Mouse (Mus musculus) Muller cell, postnatal 12 days (primary cell): Measurements from ENCODE around the gene Hnrnpdl.

Experiments used
- DNase-seq: peaks from one replicate; pipeline ENCODE4 v3.0.0-alpha.2; 2015; ENCODE audit errors: inconsistent ontology term

Gene Hnrnpdl

DNA sequence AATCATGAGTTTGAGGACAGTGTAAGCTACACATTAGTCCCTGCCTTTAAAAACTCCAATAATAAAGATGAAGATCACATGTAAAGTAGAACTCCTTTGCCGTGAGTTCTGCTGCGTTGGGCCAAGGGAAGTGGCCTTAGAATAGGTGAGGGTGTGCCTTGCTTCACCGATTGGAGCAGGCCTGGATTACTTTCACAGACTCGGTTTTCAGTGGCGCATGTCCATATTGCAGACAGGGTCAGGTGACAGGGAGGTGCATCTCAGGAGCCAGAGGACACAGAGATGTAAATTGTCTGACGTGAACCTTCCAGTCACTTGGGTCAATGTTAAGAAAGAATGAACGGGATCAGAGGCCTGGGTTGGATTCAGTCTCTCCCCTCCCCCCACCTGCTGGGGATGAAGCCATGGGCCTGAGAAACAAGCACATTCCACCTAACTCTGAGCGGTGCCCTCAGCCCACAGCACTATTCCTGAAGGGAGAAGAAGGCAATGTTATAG lies 7.7 kb upstream of the Hnrnpdl start:
- no peak for DNase-seq

DNA sequence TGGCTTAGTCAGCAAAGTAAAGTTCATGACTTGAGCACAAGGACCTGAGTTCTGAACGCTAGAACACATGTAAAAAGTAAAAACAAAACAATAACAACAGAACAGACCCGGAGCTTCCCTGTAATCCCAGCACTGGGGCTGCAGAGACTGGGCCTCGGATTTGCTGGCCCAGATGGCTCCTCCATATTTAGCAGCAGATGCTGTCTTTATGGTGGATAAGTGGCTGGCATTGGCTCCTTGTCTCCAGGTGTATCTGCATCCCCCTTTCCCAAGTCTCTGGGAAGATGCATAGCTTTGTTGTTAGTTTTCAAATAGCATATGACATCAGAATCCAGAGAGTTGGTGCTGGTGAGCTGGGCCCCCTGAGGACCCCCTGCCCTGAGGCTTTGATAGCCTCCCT lies 6.6 kb upstream of the Hnrnpdl start:
- no peak for DNase-seq

DNA sequence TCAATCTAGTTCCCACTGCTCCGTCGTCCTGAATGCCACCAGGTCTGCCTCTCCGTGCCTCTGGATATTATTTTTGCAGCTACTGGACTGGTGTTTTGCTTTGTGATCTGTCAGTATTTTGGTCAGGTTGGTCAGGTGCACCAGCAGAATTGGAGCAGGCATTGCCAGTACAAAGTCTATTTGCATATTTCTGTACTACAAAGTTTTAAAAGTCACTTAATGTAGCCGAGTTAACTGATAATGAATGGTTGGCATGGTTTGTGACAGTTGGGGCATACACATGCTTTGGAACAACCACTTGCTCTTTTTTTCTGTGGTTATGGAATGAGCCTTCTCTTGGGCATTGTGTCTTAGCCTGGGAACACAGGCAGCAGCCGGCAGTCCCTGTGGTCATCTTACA lies 5.2 kb upstream of the Hnrnpdl start:
- DNase-seq, result no peak

DNA sequence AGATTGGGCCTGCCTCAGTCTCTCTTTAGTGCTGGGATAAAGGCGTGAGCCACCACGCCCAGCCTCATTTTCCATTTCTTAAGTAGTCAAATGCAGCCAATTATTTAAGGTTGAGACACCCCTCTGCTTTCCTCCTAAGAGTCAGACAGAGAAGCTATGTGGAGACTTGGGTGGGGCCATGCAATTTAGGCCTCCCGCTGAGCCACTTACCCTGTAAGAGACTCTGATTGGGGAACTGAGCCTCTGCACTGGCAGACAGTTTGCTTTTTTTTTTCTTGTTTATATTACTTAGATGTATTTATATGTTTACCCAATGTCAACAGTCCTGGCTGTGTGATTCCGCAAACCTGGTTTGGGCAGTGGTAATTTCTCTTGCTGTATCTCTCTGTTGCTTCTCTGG lies 4.6 kb upstream of the Hnrnpdl start:
- no peak for DNase-seq

DNA sequence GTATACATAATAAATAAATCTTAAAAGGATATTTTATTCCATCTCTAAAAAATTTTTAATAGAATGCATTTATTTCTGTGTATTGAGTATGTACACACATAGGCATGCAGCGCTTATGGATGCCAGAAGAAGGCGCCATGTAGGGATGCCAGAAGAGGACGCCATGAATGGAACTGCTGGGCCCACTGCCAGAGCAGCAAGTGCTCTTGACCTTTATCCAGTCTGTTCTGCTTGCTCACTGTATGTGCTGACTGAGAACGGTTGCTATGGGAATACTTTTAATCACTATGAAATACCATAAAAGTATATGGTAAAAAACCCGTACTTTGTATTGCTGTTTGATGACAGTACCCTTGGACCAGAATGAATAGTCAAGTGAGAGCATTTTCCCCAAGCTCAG lies 3.9 kb upstream of the Hnrnpdl start:
- no peak for DNase-seq

DNA sequence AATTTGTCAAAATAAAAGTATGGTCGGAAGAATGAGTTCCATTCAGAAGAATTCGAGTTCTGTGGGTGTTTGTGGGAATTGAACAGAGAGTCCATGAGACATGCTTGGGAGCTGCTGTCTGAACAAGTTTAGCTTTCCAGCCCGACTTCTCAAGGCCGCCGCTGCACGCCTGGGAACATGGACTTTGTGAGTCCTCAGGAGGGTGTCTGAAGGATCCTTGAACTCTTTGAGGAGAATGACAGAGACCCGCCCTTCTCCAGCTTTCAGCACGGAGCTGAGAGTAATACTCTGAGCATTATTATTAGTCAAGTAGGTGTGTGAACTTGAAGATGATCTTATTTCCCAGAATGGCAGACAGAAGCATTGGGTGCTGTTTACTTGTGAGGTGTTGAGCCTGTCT lies 3.0 kb upstream of the Hnrnpdl start:
- no peak for DNase-seq

DNA sequence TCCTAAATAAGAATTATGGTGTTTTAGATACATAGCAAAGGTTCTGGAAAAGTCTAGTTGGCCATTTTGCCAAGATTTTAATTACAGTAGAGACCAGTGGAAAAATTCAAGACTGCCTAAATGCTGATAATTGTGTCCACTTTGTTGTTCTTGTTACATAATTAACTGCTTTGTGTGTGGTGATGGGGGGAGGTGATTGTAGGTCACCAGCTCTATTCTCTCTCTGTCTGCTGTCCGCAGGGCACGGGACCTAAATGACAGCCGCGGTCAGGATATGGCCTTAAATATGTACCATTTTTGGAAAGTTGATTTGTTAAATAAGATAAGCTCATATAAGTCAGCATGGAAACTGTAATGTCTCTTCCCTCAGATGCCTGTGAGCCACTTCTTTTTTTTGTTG lies 1.8 kb upstream of the Hnrnpdl start:
- DNase-seq, result peak; percentile 45

DNA sequence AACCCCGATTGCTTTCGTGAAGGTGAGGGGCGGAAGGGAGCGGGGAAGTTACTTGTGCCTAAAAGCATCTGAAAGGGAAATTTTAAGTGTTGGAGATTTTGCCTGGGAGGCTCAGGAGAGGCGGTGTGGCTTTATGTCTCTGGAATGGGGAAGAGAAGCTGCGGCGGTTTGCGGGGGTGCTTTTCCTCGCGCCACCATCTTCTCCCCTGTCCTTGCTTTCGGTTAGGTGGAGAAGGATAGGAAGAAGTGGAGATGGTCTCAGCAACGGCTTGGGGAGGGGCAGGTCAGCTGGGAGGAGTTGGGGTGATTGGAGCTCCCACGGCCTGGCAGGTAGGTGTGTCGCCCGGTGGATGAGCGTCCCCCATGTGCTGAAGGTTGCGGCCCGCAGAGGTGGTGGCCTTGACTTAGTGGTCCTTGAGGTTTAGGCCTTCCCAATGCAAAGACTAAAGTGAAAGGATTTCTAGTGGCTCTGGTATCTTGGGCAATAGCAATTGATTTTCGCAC lies 869 bp upstream of the Hnrnpdl start:
- no peak for DNase-seq

DNA sequence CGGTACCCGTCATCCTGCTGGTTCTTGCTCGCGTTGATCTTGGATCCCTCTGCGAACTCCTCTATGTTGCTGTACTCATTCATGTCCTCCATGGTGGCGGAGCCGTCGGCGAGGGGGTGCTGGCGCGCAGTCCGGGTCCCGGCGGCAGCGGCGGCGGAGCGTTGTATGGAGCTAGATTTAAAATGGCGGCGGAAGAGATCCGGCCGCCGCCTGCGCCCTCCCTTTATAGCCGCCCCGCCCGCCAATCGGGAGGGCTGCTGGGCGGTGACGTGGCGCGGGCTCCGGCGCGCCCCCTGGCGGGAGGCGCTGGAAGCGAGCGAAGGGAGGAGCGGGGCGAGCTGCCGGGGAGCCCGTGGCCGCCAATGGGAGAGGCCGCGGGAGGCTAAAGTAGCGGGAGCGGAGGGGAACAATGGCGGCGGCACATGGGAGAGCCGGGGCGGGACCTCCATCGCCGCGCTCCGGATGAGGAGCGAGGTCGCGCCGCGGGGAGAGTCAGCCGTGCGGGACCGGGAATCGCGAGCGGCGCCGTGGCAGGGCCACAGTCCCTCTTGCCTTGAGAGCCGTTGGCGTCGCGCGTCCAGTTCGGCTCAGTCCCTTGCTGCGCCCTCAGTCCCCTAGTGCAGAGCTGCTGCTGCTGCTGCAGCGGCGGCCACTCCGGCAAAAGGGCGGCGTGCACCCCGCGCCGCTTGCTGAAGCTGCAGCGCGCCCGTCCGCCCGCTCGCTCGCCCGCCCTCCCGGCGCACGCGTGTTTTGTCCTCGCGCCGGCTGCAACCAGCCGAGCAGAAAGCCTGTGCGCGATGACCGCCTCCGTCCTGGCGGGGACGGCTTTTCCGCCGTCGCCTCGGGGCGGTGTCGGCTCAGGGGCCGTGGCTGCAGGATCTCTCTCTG lies 506 bp downstream of the Hnrnpdl start:
- peak; percentile 99 for DNase-seq

DNA sequence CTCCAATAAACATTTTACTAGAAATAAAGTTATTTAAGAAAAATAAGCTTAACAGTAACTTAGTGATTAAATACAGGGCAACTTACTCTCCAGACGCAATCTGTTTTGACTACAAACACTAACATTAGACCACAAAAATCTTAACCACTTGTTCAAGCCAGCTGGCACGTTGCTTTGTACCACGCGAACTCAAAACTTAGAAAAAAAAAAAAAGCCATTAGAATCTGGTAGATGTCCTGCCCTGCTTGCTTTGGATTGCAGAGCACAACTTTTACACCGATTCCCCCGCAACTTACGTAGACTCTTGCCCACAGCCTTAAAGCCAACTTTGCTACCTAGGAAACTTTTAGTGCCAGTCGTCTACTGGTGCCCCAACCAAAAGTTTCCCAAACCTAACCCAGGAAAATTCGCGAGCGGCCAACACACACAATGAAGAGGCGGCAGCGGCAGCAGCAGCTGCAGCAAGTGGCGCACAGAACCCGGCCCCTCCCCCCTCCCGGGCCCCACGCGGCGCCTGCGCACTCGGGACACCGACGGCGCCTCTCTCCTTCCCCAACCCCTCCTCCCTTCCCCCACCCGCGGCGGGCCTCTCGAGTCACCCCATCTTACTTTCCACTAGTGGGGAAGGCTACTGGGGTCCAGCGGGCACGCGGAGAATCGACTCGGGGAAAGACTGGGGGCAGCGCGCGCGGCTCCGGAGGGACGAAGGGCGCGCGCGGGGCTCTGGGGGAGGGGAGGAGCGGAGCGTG lies 1.3 kb downstream of the Hnrnpdl start:
- peak; percentile 93 for DNase-seq

DNA sequence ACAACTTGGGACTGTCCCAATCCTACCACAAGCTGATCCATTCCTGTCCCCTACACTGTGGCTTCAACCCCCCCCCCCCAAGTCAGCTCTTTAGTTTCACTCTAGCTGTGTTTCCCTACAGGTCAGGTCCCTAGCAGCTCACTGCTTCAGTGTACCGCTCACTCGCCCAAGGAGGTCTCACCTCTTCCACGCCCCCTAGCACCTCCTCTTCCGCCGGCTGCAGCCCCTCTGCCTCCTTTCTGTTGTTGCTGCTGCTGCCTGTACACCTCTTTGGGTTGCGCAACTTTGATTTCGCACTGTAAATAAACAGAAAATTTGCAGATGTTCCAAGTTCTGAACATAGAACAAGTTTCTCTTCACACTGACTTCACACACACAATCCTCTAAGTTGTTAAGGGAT lies 2.8 kb downstream of the Hnrnpdl start:
- no peak for DNase-seq

DNA sequence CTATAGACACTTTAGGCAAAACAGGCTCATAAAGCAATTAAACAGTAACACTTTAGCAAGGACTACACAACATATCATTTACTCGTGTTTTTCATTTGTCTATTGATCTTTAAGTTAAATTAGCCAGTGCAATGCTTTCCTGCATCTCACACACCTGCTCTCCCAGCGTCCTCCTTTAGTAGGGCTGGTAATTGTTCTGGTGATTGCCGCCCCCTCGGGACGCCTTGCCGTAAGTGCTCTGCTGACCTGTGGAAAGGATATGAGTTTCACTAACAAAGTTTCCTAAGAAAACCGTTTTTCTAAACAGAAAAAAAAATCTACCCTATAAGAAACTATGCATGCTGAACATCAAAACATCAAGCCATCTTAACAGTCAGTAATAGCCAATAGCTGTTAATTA lies 3.5 kb downstream of the Hnrnpdl start:
- DNase-seq, result no peak

DNA sequence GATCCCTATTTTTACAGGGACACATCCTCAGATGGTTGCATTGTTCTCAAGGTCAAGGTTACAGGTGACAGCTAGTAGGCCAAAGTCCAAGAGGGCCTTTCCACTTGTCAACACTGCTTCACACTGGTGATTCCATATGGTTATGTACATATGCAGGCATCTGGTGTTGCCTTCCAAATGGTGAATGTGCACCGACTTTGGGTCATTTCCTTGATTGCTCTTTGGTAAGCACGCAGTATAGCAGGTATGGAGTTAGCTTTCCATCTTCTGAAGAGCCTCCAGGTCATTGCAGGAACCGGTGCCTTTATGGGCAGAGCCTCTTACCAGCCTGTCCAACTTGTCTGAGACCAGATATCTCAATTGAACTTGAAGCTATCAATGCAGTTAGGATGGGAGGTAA lies 6.8 kb downstream of the Hnrnpdl start:
- DNase-seq, result no peak

DNA sequence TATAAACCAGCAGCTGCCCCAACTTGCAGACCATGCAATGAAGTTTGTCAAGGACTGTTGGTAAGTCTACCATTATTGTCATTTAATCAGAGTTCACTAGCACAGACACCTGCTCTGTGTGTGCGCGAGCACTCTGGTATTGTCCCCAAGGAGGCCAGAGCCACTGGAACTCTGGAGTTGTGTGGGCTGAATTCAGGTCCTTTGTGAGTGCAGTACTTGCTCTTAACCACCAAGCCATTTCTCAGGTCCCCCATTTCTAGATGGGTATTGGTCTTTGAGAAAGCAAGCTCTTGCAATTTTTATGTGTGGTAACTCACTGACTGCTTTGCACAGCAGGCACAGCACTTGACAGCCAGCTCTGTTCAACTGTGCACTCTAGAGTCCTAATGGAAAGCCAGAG lies 7.4 kb downstream of the Hnrnpdl start:
- DNase-seq, result no peak

DNA sequence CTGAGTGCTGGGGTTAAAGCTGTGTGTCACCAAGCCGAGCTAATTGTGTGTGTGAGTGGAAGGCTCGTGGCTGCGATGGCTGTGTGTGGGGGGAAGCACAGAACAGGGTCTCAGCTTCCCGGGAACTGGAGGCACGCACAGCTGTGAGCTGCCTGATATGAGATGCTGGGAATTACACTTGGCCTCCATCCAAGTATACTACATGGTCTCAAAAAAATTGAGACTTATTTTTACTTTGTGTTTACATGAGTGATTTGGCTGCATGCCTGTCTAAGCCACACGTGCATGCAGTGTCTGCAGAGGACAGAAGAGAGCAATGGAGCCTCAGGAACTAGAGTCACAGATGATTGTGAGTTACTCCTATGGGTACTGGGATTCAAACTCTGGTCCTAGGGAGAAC lies 9.4 kb downstream of the Hnrnpdl start:
- no peak for DNase-seq

DNA sequence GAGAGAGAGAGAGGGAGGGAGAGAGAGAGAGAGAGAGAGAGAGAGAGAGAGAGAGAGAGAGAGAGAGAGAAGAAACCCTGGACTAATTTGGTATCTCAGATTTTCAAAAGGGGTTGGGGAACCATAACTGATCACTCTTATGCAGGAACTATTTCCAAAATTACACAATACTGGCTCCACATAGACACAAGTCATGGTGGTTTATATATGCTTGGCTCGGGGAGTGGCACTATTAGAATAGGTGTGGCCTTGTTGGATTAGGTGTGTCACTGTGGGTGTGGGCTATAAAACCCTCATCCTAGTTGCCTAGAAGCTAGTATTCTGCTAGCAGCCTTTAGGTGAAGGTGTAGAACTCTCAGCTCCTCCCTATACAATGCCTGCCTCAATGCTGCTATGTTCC lies 14.6 kb downstream of the Hnrnpdl start:
- DNase-seq, result no peak

DNA sequence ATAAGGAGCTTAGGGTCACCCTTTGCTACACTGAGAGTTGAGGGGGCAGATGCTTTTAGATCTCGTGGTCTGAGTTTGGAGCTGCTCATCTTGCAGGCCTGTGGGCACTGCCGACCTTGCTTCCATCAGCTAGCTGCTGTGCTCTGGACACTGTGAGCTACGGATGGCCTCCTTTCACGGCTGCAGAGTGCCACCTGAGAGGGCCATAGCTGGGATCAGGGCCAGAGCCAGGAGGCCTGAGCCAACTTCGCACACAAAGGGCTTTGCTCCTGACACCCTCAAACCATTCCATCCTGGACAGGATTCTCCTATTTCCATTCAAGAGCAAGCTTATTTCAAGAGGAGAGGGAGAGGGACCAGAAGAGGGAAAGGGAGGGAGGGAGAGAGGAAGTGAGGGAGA lies 15.1 kb downstream of the Hnrnpdl start:
- no peak for DNase-seq

DNA sequence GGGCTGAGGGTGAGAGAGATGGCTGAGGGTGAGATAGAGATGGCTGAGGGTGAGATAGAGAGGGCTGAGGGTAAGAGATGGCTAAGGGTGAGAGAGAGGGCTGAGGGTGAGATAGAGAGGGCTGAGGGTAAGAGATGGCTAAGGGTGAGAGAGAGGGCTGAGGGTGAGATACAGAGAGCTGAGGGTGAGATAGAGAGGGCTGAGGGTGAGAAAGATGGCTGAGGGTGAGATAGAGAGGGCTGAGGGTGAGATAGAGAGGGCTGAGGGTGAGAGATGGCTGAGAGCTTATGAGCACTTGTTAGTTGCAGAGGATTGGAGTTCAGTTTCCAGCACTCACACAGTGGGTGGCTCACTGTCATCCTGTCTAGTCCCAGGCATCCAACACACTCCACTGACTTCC lies 19.4 kb downstream of the Hnrnpdl start:
- DNase-seq, result no peak

DNA sequence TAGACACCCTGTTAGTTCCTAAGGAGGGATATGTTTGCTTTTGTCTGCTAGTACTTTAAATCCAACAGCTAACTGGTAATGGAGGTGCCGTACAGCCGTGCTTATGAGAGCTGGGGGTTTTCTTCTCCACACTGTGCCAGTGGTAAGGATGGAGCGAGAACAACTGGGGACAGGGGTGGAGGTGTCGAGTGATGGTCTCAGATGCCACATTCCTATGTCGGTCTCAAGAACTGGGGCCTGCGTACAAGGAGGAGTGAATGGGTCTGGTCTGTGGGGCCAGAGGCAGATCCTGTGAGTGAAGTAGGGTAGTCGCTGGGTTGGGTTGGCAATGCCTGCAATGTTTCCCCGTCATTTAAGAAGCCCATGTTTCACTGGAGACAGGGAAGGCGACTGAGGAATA lies 26.9 kb downstream of the Hnrnpdl start:
- no peak for DNase-seq

DNA sequence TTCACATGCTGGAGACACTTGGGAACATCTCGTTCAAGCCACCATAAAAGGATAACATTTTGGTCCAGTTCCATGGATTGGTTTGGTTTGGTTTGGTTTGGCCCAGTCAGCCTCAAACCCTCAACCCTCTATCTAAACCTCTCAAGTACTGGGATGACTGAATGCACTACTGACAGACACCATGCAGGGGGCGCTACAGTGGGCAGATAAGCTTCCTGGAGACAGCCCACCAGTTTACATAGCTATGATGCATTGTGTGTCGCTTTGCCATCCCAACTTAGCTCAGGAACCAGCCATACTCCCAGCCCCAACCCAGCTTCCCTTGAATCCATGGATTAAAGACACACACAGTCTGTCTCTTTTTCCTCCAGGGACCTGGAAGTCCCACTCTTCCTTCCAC lies 31.0 kb downstream of the Hnrnpdl start:
- DNase-seq, result no peak

DNA sequence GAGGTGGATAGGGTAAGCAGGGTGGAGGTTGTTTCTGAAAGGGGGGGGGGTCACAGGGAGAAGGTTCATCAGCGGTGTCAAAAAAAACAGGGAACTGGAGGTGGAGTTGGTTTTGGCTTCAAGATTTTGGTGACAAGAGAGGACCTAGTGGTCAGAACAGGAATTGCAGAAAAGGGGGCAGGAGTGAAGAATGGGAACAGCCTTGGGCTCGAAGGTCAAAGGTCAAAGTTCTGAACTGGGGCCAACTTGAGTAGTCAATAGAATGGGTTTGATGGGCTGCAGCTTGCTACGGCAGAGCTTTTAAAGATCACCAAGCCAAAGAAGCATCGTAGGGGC lies 32.5 kb downstream of the Hnrnpdl start:
- DNase-seq, result no peak

DNA sequence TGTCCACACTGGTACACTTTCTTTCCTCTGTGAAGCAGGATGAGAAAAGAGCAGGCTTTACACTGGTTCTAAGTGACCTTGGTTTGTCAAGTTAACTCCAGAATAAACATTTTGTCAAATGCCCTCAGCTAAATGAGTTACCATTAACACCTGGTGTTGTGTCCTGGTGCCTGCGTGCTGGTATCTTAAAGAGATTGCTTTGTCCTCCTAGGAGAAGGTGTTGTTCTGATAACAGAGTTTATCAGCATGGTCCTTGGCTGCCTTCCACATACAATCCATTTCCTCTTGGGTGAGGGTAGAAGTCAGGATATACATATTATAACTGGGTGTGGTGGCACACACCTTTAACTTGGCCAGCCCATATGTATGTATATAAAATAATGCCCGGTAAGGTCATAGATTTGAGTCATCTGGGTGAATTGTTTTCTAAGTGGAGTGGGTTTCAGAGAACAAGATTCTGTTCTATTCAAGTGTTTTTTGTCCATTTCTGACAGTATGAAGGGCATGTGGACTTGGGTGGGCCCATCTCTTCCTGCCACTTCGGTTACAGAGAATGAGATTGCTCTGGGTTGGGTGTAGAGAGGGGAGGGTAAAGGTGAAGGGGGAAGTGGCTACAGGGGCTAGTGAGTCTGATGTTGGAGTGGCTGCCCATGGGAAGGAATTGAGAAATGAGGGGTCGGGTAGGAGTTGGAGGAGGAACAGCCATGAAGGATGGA lies 33.0 kb downstream of the Hnrnpdl start:
- no peak for DNase-seq
